ENCODE assay signal across 8 mouse cellular contexts in the genomic region with DNA sequence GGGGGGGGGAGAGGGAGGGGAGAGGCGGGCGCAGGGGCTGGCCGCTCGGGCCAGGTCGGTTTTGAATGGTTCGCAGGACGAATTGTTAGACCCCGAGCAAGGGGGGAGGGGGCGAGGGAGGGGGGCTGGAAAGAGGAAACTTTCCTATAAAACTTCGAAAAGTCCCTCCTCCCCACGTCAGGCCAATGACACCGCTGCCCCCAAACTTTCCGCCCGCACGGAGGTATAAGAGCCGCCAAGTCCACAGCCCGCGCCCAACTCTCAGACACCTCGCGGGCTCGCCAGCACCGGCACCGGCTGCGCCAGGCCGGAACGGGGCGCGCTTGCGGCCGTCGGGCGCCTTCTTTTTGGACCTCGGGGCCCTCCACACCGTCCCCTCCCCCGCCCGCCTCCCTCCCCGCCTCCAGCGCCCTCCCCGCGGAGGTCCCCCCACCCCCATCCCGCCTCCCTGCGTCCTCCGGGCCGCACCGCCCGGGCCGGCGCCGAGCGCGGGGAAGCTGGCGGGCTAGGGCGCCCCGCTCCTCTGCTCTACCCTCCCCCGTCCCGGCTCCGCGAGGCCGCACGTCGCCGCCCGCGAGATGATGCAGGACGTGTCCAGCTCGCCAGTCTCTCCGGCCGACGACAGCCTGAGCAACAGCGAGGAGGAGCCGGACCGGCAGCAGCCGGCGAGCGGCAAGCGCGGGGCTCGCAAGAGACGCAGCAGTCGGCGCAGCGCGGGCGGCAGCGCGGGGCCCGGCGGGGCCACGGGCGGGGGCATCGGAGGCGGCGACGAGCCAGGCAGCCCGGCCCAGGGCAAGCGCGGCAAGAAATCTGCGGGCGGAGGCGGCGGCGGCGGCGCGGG. TPM values are rescaled to one million over a fixed set of nuclear protein-coding genes. Genes with fewer than 3 reads are reported as not detected.
DNase-seq lines count a peak whose midpoint lies in the region; ATAC-seq and TF ChIP-seq lines count a peak whose summit lies in the region.

Gene Twist1 (plus strand): TSS at position 272 of the 841 bp plus-strand sequence.

- H3K9me3 ChIP-seq in lung, embryonic 14.5 days (ENCODE audit: low read depth, low read length) = no peaks in the 10 kb centered on the region

- no peaks in the 10 kb centered on the region for H3K36me3 ChIP-seq in lung, embryonic 14.5 days (ENCODE audit: insufficient read depth)
- no peaks in the 10 kb centered on the region for H3K36me3 ChIP-seq in myocyte (ENCODE audit: control insufficient read depth, insufficient read depth)

- H3K79me2 ChIP-seq in myocyte (ENCODE audit: control insufficient read depth, insufficient read depth) = no peaks in the 10 kb centered on the region

- ATAC-seq in lung, embryonic 14.5 days (ENCODE audit: insufficient read depth) = peak; percentile 81

- TF ChIP-seq CTCF in lung, embryonic 14.5 days (IDR thresholded peaks at IDR 0.05; ENCODE audit: low read depth) = no peak

- H3K27ac ChIP-seq in lung, embryonic 14.5 days (ENCODE audit: low read depth) = peak within 1 kb of the TSS; percentile 50; the same call in 1 of the 2 replicates

- peaks cover 3% of the 10 kb centered on the region; the same call in 1 of the 2 replicates for H3K4me1 ChIP-seq in lung, embryonic 14.5 days (ENCODE audit: insufficient read depth)

- H3ac ChIP-seq in myocyte (ENCODE audit: control insufficient read depth, insufficient read length) = peak within 1 kb of the TSS; percentile 52

- DNase-seq in lung, embryonic 14.5 days = peak; percentile 59
- DNase-seq in lung, postnatal 14 days = no peak
- DNase-seq in embryo, embryonic 11.5 days (ENCODE audit: low read depth, low spot score) = peak; percentile 81
- peak; percentile 42 to 44 for DNase-seq in heart, adult 9 months (ENCODE audit: low spot score in 2 of 2)
- DNase-seq in kidney, postnatal 14 days = peak; percentile 60
- no peak for DNase-seq in spleen, adult 12 weeks (ENCODE audit: low spot score)
- DNase-seq in right cerebral cortex, postnatal 36 days (ENCODE audit: low spot score in 2 of 2) = no peak

- peak within 1 kb of the TSS; percentile 52 for H3K4me3 ChIP-seq in lung, embryonic 14.5 days (ENCODE audit: low read depth, low read length)
- H3K4me3 ChIP-seq in myocyte = peak within 1 kb of the TSS; percentile 41

- WGBS in lung, embryonic 14.5 days = 1% methylated on average over 67 of the region's 105 CpGs

- TF ChIP-seq POLR2A in myocyte (IDR thresholded peaks at IDR 0.05; ENCODE audit: insufficient read length, low read depth) = peak; percentile 57

- peaks cover 91% of the 10 kb centered on the region for H3K27me3 ChIP-seq in lung, embryonic 14.5 days (ENCODE audit: insufficient read depth, low read length)
- H3K27me3 ChIP-seq in myocyte (ENCODE audit: control insufficient read depth, insufficient read depth, insufficient read length) = no peaks in the 10 kb centered on the region

- H3K9ac ChIP-seq in lung, embryonic 14.5 days = peak within 1 kb of the TSS; percentile 55

- H3K4me2 ChIP-seq in lung, embryonic 14.5 days = peak within 1 kb of the TSS; percentile 77
- H3K4me2 ChIP-seq in myocyte (ENCODE audit: low read depth) = peak within 1 kb of the TSS; percentile 64

TF ChIP-seq in myocyte, 11 proteins besides CTCF, POLR2A, EP300 and RAD21:
- TF ChIP-seq TCF3 (IDR thresholded peaks at IDR 0.05; ENCODE audit: insufficient read length, low read depth) (no peak), E2F4 (IDR thresholded peaks at IDR 0.05; ENCODE audit: insufficient read depth) (no peak)

RNA-seq across cellular contexts. Expression of gene Twist1, which starts in this region (rescaled TPM):
- polyA plus RNA-seq in lung, embryonic 14.5 days (2014; fragmentation: Nextera tagmentation; extraction: Ambion mirVana) = 0.37 and 0.89 TPM in 2 replicates
- 5.8 TPM for polyA plus RNA-seq in myocyte (2012; fragmentation: generic; extraction: Trizol)

Comparison
In these comparisons a context has a peak if more than half of its experiments do, and no peak if none do; other contexts are left out.
1. Peak in DNase-seq, ATAC-seq, H3K4me3 ChIP-seq, H3K27ac ChIP-seq, H3K9ac ChIP-seq and H3K4me2 ChIP-seq in lung, embryonic 14.5 days; RNA of the gene not detected or under 1 TPM.
2. DNase-seq: peak in embryo, embryonic 11.5 days (single experiment), heart, adult 9 months (2 of 2) and kidney, postnatal 14 days (single experiment); none in lung, postnatal 14 days (single experiment), spleen, adult 12 weeks (single experiment) and right cerebral cortex, postnatal 36 days (0 of 2).